Mouse (Mus musculus) frontal cortex, postnatal 25 days (tissue): Measurements from ENCODE around the gene Tut7.
"Not testable (repeated sequence)": the region's sequence is repeated elsewhere in the genome, so short reads cannot be mapped to it uniquely, and the experiment has no call there.

Experiments used
- DNase-seq, 2 experiments: peaks; one replicate each; pipeline ENCODE4 v3.0.0; 2022; ENCODE audit warnings: low spot score in 2 of 2

Tut7 gene

GRCm38 (mm10) chr13:59832871-59833270, 9.9 kb upstream of the Tut7 start:
- no peak for DNase-seq

- DNase-seq, result no peak
Observed at GRCm38 (mm10) chr13:59832454-59832853, 9.5 kb upstream of the Tut7 start.

- DNase-seq, result no peak
Observed at GRCm38 (mm10) chr13:59825966-59826365, 3.0 kb upstream of the Tut7 start.

GRCm38 (mm10) chr13:59820836-59821235, 2.1 kb downstream of the Tut7 start:
- no peak for DNase-seq

- DNase-seq, result no peak
Observed at GRCm38 (mm10) chr13:59820114-59820513, 2.8 kb downstream of the Tut7 start.

- DNase-seq, result no peak
Observed at GRCm38 (mm10) chr13:59817352-59817751, 5.6 kb downstream of the Tut7 start.

GRCm38 (mm10) chr13:59814109-59814591, 8.8 kb downstream of the Tut7 start:
- no peak for DNase-seq

- DNase-seq, result no peak
Observed at GRCm38 (mm10) chr13:59811581-59811980, 11.4 kb downstream of the Tut7 start.

GRCm38 (mm10) chr13:59801000-59801399, 21.9 kb downstream of the Tut7 start:
- peak in 1 of 2 experiments; percentile 14 for DNase-seq

- DNase-seq, result no peak
Observed at GRCm38 (mm10) chr13:59800077-59800476, 22.9 kb downstream of the Tut7 start.

GRCm38 (mm10) chr13:59798306-59798705, 24.6 kb downstream of the Tut7 start:
- DNase-seq, result no peak

- DNase-seq, result no peak
Observed at GRCm38 (mm10) chr13:59796466-59796848, 26.5 kb downstream of the Tut7 start.

- no peak for DNase-seq
Observed at GRCm38 (mm10) chr13:59795807-59796465, 27.0 kb downstream of the Tut7 start.

- DNase-seq, result no peak
Observed at GRCm38 (mm10) chr13:59794786-59795185, 28.2 kb downstream of the Tut7 start.

- no peak for DNase-seq
Observed at GRCm38 (mm10) chr13:59782145-59782544, 40.8 kb downstream of the Tut7 start, which contains the start of gene Gm49354. TSS of gene Gm49354 (minus strand) at chr13:59782245.

GRCm38 (mm10) chr13:59779744-59780264, 43.1 kb downstream of the Tut7 start:
- not testable (repeated sequence) for DNase-seq

- no peak for DNase-seq
Observed at GRCm38 (mm10) chr13:59779213-59779612, 43.7 kb downstream of the Tut7 start.

GRCm38 (mm10) chr13:59775168-59775567, 47.8 kb downstream of the Tut7 start:
- DNase-seq, result no peak

- DNase-seq, result peak in 1 of 2 experiments; percentile 25
Observed at GRCm38 (mm10) chr13:59771257-59771656, 51.7 kb downstream of the Tut7 start.

GRCm38 (mm10) chr13:59770847-59771246, 52.1 kb downstream of the Tut7 start:
- no peak for DNase-seq

GRCm38 (mm10) chr13:59770164-59770562, 52.8 kb downstream of the Tut7 start:
- peak; percentile 67 to 77 for DNase-seq

- peak; percentile 99 to 100 for DNase-seq
Observed at GRCm38 (mm10) chr13:59769296-59770163, 53.4 kb downstream of the Tut7 start, which contains the start of gene Isca1. TSS of gene Isca1 (minus strand) at chr13:59769810.
